Mouse (Mus musculus): ENCODE data around the gene Sfxn1. TPM values are rescaled to one million over a fixed set of nuclear protein-coding genes. Genes with fewer than 3 reads are reported as not detected.

The Sfxn1 gene
- polyA plus RNA-seq, 1 experiment, result 8.6 TPM

- 71% methylated on average over 10 of the region's 10 CpGs for WGBS
- H3K4me3 ChIP-seq (replicated peaks; ENCODE audit: extremely low read depth, low read depth, low read length), result no peak overlapping the region
- TF ChIP-seq CTCF (IDR thresholded peaks at IDR 0.05; ENCODE audit: insufficient read depth, low read length), result no peak
- no peak for TF ChIP-seq POLR2A (IDR thresholded peaks at IDR 0.05; ENCODE audit: borderline replicate concordance, extremely low read depth, low read depth, low read length)
- no peaks in the 10 kb centered on the region for H3K4me1 ChIP-seq (ENCODE audit: control insufficient read depth, insufficient read depth, low read length)
- no peak for DNase-seq
These were observed 32.2 kb downstream of the Sfxn1 start for GRCm38 (mm10) chr13:54103866-54104265.

- TF ChIP-seq POLR2A (IDR thresholded peaks at IDR 0.05; ENCODE audit: borderline replicate concordance, extremely low read depth, low read depth, low read length) (no peak), CTCF (IDR thresholded peaks at IDR 0.05; ENCODE audit: insufficient read depth, low read length) (peak; percentile 84)
- H3K4me3 ChIP-seq (replicated peaks; ENCODE audit: extremely low read depth, low read depth, low read length), result no peak overlapping the region
- peak; percentile 31 for DNase-seq
- no peaks in the 10 kb centered on the region for H3K4me1 ChIP-seq (ENCODE audit: control insufficient read depth, insufficient read depth, low read length)
- WGBS, result 53% methylated on average over 11 of the region's 11 CpGs
These were observed 42.3 kb downstream of the Sfxn1 start for GRCm38 (mm10) chr13:54113819-54114550.

GRCm38 (mm10) chr13:54114931-54115330 lies 43.3 kb downstream of the Sfxn1 start:
- DNase-seq, result no peak
- no peaks in the 10 kb centered on the region for H3K4me1 ChIP-seq (ENCODE audit: control insufficient read depth, insufficient read depth, low read length)
- no peak for TF ChIP-seq POLR2A (IDR thresholded peaks at IDR 0.05; ENCODE audit: borderline replicate concordance, extremely low read depth, low read depth, low read length)
- TF ChIP-seq CTCF (IDR thresholded peaks at IDR 0.05; ENCODE audit: insufficient read depth, low read length), result no peak
- WGBS, result 51% methylated on average over 5 of the region's 5 CpGs
- no peak overlapping the region for H3K4me3 ChIP-seq (replicated peaks; ENCODE audit: extremely low read depth, low read depth, low read length)

- DNase-seq, result no peak
- no peak overlapping the region for H3K4me3 ChIP-seq (replicated peaks; ENCODE audit: extremely low read depth, low read depth, low read length)
- TF ChIP-seq CTCF (IDR thresholded peaks at IDR 0.05; ENCODE audit: insufficient read depth, low read length), result no peak
- TF ChIP-seq POLR2A (IDR thresholded peaks at IDR 0.05; ENCODE audit: borderline replicate concordance, extremely low read depth, low read depth, low read length), result no peak
- WGBS, result 82% methylated on average over 6 of the region's 6 CpGs
- H3K4me1 ChIP-seq (ENCODE audit: control insufficient read depth, insufficient read depth, low read length), result no peaks in the 10 kb centered on the region
These were observed 44.1 kb downstream of the Sfxn1 start for GRCm38 (mm10) chr13:54115779-54116178.

- no peak for DNase-seq
- 50% methylated on average over 5 of the region's 5 CpGs for WGBS
- Histone ChIP-seq H3K4me1 (ENCODE audit: control insufficient read depth, insufficient read depth, low read length) (no peaks in the 10 kb centered on the region), H3K4me3 (replicated peaks; ENCODE audit: extremely low read depth, low read depth, low read length) (no peak overlapping the region)
- TF ChIP-seq POLR2A (IDR thresholded peaks at IDR 0.05; ENCODE audit: borderline replicate concordance, extremely low read depth, low read depth, low read length) (no peak), CTCF (IDR thresholded peaks at IDR 0.05; ENCODE audit: insufficient read depth, low read length) (no peak)
These were observed 46.7 kb downstream of the Sfxn1 start for GRCm38 (mm10) chr13:54118355-54118754.

GRCm38 (mm10) chr13:54137756-54138410 lies 66.2 kb downstream of the Sfxn1 start:
- 75% methylated on average over 9 of the region's 9 CpGs for WGBS
- no peak for TF ChIP-seq POLR2A (IDR thresholded peaks at IDR 0.05; ENCODE audit: borderline replicate concordance, extremely low read depth, low read depth, low read length)

GRCm38 (mm10) chr13:54143788-54144187 lies 72.1 kb downstream of the Sfxn1 start:
- no peak for DNase-seq
- no peak overlapping the region for H3K4me3 ChIP-seq (replicated peaks; ENCODE audit: extremely low read depth, low read depth, low read length)
- no peak for TF ChIP-seq POLR2A (IDR thresholded peaks at IDR 0.05; ENCODE audit: borderline replicate concordance, extremely low read depth, low read depth, low read length)
- no peak for TF ChIP-seq CTCF (IDR thresholded peaks at IDR 0.05; ENCODE audit: insufficient read depth, low read length)
- no peaks in the 10 kb centered on the region; the same call in 1 of the 2 replicates for H3K4me1 ChIP-seq (ENCODE audit: control insufficient read depth, insufficient read depth, low read length)
- 31% methylated on average over 5 of the region's 5 CpGs for WGBS

More at GRCm38 (mm10) chr13:54137756-54138410, 66.2 kb downstream of the Sfxn1 start:
- no peak for DNase-seq
- Histone ChIP-seq H3K4me3 (replicated peaks; ENCODE audit: extremely low read depth, low read depth, low read length) (no peak overlapping the region), H3K4me1 (ENCODE audit: control insufficient read depth, insufficient read depth, low read length) (no peaks in the 10 kb centered on the region)

- 59% methylated on average over 5 of the region's 5 CpGs for WGBS
These were observed 73.0 kb downstream of the Sfxn1 start for GRCm38 (mm10) chr13:54144624-54145023.

GRCm38 (mm10) chr13:54147328-54147727 lies 75.7 kb downstream of the Sfxn1 start:
- TF ChIP-seq POLR2A (IDR thresholded peaks at IDR 0.05; ENCODE audit: borderline replicate concordance, extremely low read depth, low read depth, low read length) (no peak), CTCF (IDR thresholded peaks at IDR 0.05; ENCODE audit: insufficient read depth, low read length) (no peak)
- Histone ChIP-seq H3K4me1 (ENCODE audit: control insufficient read depth, insufficient read depth, low read length) (no peaks in the 10 kb centered on the region; the same call in 1 of the 2 replicates), H3K4me3 (replicated peaks; ENCODE audit: extremely low read depth, low read depth, low read length) (no peak overlapping the region)
- DNase-seq, result no peak
- 56% methylated on average over 1 of the region's 1 CpGs for WGBS

More at GRCm38 (mm10) chr13:54144624-54145023, 73.0 kb downstream of the Sfxn1 start:
- no peak for TF ChIP-seq CTCF (IDR thresholded peaks at IDR 0.05; ENCODE audit: insufficient read depth, low read length)
- TF ChIP-seq POLR2A (IDR thresholded peaks at IDR 0.05; ENCODE audit: borderline replicate concordance, extremely low read depth, low read depth, low read length), result no peak
- Histone ChIP-seq H3K4me3 (replicated peaks; ENCODE audit: extremely low read depth, low read depth, low read length) (no peak overlapping the region), H3K4me1 (ENCODE audit: control insufficient read depth, insufficient read depth, low read length) (no peaks in the 10 kb centered on the region; the same call in 1 of the 2 replicates)
- DNase-seq, result no peak

GRCm38 (mm10) chr13:54152421-54152820 lies 80.8 kb downstream of the Sfxn1 start:
- no peaks in the 10 kb centered on the region for H3K4me1 ChIP-seq (ENCODE audit: control insufficient read depth, insufficient read depth, low read length)
- WGBS, result 86% methylated on average over 1 of the region's 1 CpGs
- TF ChIP-seq CTCF (IDR thresholded peaks at IDR 0.05; ENCODE audit: insufficient read depth, low read length) (no peak), POLR2A (IDR thresholded peaks at IDR 0.05; ENCODE audit: borderline replicate concordance, extremely low read depth, low read depth, low read length) (no peak)
- DNase-seq, result no peak
- no peak overlapping the region for H3K4me3 ChIP-seq (replicated peaks; ENCODE audit: extremely low read depth, low read depth, low read length)
